Mouse (Mus musculus) cortical plate, adult 2 months (tissue): Measurements from ENCODE around the gene Fgfr2.

ENCODE experiments used
- CTCF ChIP-seq: fragments of 200-500 bp; IDR thresholded peaks from 2 replicates; pipeline ENCODE4 v1.5.1; 2011; ENCODE audit warnings: mild to moderate bottlenecking, control low read depth, low read length; ENCODE audit not compliant: insufficient read depth; ENCODE audit errors: extremely low read depth
- POLR2A ChIP-seq: fragments of 200-500 bp; IDR thresholded peaks from 2 replicates; pipeline ENCODE4 v1.6.1; 2011; ENCODE audit warnings: mild to moderate bottlenecking, low read length, control low read depth; ENCODE audit not compliant: insufficient read depth; ENCODE audit errors: extremely low read depth

DNA sequence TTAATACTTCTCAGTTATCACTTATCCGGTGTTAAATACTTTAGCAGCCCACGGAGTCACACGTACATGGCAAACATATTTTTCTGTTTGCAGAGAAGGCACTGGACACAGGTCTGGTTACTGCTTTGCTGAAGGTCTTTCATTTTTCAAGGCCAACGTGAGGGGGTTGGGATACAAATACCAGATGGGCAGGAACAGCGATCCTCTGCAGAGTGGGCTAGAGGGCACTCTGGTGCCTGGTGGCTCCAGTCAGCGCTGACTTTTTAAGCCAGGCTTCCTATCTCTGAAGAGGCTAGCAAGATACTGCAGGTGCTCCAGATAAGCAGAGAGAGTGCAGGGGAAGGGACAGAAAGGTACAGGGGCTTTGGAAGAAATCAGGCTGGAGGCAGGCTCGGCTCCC, 2487.9 kb downstream of the Fgfr2 start:
- TF ChIP-seq CTCF: no peak
- no peak for TF ChIP-seq POLR2A
